ENCODE assay signal across 22 mouse cellular contexts in genomic region chr15:83784772-83785171, GRCm38 (mm10). TPM values are rescaled to one million over a fixed set of nuclear protein-coding genes. Genes with fewer than 3 reads are reported as not detected.
A peak's percentile ranks its signal among the peaks of the same experiment; 100 is the strongest.
DNase-seq lines count a peak whose midpoint lies in the region; ATAC-seq and TF ChIP-seq lines count a peak whose summit lies in the region.
"Had no signal": no experiment of that assay in that cellular context is flagged by ENCODE, and none has a peak within 500 bp of the region (broad histone marks: within the 10 kb centered on the region; RNA-seq: fewer than 3 reads in every experiment).

No protein-coding gene starts in this region.

- H3K4me1 ChIP-seq in kidney, embryonic 15.5 days = peaks cover 8% of the 10 kb centered on the region
- H3K4me1 ChIP-seq: heart, embryonic 12.5 days had no signal

- no peak overlapping the region for H3K4me2 ChIP-seq in kidney, embryonic 15.5 days
- H3K4me2 ChIP-seq: heart, embryonic 12.5 days; hindbrain, embryonic 12.5 days; limb, embryonic 13.5 days had no signal

- no peak for TF ChIP-seq CTCF in left cerebral cortex, adult 2 months (IDR thresholded peaks at IDR 0.05)

- intact Hi-C loops in left cerebral cortex, adult 2 months (cut with DNase I) = loop anchor here (5.0 kb wide), 1 partner anchor 283 kb away; the partner anchor contains the start of gene Efcab6
- intact Hi-C loops in left cerebral cortex, postnatal 4 days (cut with DNase I) = loop anchor here (5.0 kb wide), 2 partner anchors 58 to 203 kb away; no protein-coding TSS in a partner anchor

- WGBS in kidney, embryonic 15.5 days = 70% methylated on average over 9 of the region's 9 CpGs

- peak; percentile 56 to 66 for DNase-seq in left cerebral cortex, adult 2 months (ENCODE audit: extremely low spot score in 1 of 2, low spot score in 2 of 2)
- no peak for DNase-seq in left cerebral cortex, postnatal 4 days
- peak; percentile 38 to 87 for DNase-seq in frontal cortex, adult 2 months (ENCODE audit: extremely low spot score in 1 of 2, low spot score in 1 of 2)
- DNase-seq in right cerebral cortex, adult 18-20 months = peak; percentile 83
- DNase-seq in telencephalon, adult 2 months (ENCODE audit: low read depth, low spot score) = peak; percentile 66
- DNase-seq: heart, postnatal 14 days; kidney, adult 2 months; kidney, postnatal 25 days; midbrain, embryonic 14.5 days; spleen, adult 18-20 months; thymus, postnatal 4 days had no signal

- H3K27ac ChIP-seq in left cerebral cortex, adult 2 months = peak overlapping the region; percentile 89
- H3K27ac ChIP-seq in kidney, embryonic 15.5 days = no peak overlapping the region
- H3K27ac ChIP-seq: hindbrain, embryonic 12.5 days; limb, embryonic 13.5 days; liver, embryonic 14.5 days had no signal

- H3K9me3 ChIP-seq in kidney, embryonic 15.5 days (replicated peaks) = no peaks in the 10 kb centered on the region
- H3K9me3 ChIP-seq: heart, embryonic 12.5 days; hindbrain, embryonic 12.5 days; limb, embryonic 13.5 days had no signal

- no peaks in the 10 kb centered on the region for H3K36me3 ChIP-seq in kidney, embryonic 15.5 days
- H3K36me3 ChIP-seq: heart, embryonic 12.5 days; hindbrain, embryonic 12.5 days; limb, embryonic 13.5 days had no signal

- peaks cover 52% of the 10 kb centered on the region for H3K27me3 ChIP-seq in kidney, embryonic 15.5 days

- H3K4me3 ChIP-seq in left cerebral cortex, adult 2 months = peak overlapping the region; percentile 26; the same call in 1 of the 2 replicates
- no peak overlapping the region for H3K4me3 ChIP-seq in kidney, embryonic 15.5 days (replicated peaks)
- H3K4me3 ChIP-seq: heart, embryonic 12.5 days; hindbrain, embryonic 12.5 days; limb, embryonic 13.5 days; myocyte had no signal

- no peak for ATAC-seq in kidney, embryonic 15.5 days (replicated peaks; ENCODE audit: low FRiP score)
- ATAC-seq in megakaryocyte progenitor cell, adult 5-6 weeks (replicated peaks; ENCODE audit: poor library complexity) = no peak
- ATAC-seq: lung, postnatal 0 days had no signal

- H3K9ac ChIP-seq in kidney, embryonic 15.5 days = no peak overlapping the region
- H3K9ac ChIP-seq: heart, embryonic 12.5 days; hindbrain, embryonic 12.5 days; limb, embryonic 13.5 days; liver, embryonic 14.5 days had no signal

RNA-seq across cellular contexts. Expression of gene Mpped1, which starts 5.5 kb away (rescaled TPM):
- total RNA-seq in left cerebral cortex, adult 2 months (2021) = 100 to 1,000 TPM; 201 to 208 TPM
- 100 to 1,000 TPM; 444 to 539 TPM for total RNA-seq in left cerebral cortex, postnatal 4 days (2021)
- polyA plus RNA-seq in frontal cortex, adult 2 months (2012; rRNA removed) = 127 and 144 TPM in 2 replicates
- 0.41 and 0.70 TPM in 2 replicates for polyA plus RNA-seq in kidney, embryonic 15.5 days (2015; fragmentation: Nextera tagmentation; extraction: Ambion mirVana)
- total RNA-seq in megakaryocyte progenitor cell, adult 5-6 weeks (2015) = not detected in 2 replicates
- total RNA-seq in megakaryocyte progenitor cell, adult 5-6 weeks (2017) = not detected in 2 replicates
- total RNA-seq: adrenal gland, adult 18-20 months; gastrocnemius, adult 8-10 months; granulocyte monocyte progenitor cell, adult 5-6 weeks; heart, postnatal 14 days had no signal
- polyA plus RNA-seq: kidney, adult 2 months; lung, postnatal 0 days; myocyte had no signal

RNA-seq across cellular contexts. Expression of gene Scube1, which starts 60.0 kb away (rescaled TPM):
- 10 to 100 TPM; 72.2 to 74.2 TPM for total RNA-seq in left cerebral cortex, adult 2 months (2021)
- total RNA-seq in left cerebral cortex, postnatal 4 days (2021) = 10 to 100 TPM; 61.6 to 73.2 TPM
- 38.6 and 41.9 TPM in 2 replicates for polyA plus RNA-seq in frontal cortex, adult 2 months (2012; rRNA removed)
- polyA plus RNA-seq in kidney, embryonic 15.5 days (2015; fragmentation: Nextera tagmentation; extraction: Ambion mirVana) = 5.1 and 6.1 TPM in 2 replicates
- total RNA-seq in megakaryocyte progenitor cell, adult 5-6 weeks (2015) = not detected in 2 replicates
- not detected in 2 replicates for total RNA-seq in megakaryocyte progenitor cell, adult 5-6 weeks (2017)
- total RNA-seq: granulocyte monocyte progenitor cell, adult 5-6 weeks had no signal
- polyA plus RNA-seq: myocyte had no signal

Comparison
In these comparisons a context has a peak if more than half of its experiments do, and no peak if none do; other contexts are left out.
1. RNA of gene Mpped1, which starts 5.5 kb away (total RNA-seq): 444 to 539 TPM in left cerebral cortex, postnatal 4 days and 201 to 208 TPM in left cerebral cortex, adult 2 months; not detected in megakaryocyte progenitor cell, adult 5-6 weeks; every median in the first group is over 100 times any median in the second.
2. RNA of gene Scube1, which starts 60.0 kb away (total RNA-seq): 72.2 to 74.2 TPM in left cerebral cortex, adult 2 months and 61.6 to 73.2 TPM in left cerebral cortex, postnatal 4 days; not detected in megakaryocyte progenitor cell, adult 5-6 weeks; every median in the first group is over 10 times any median in the second.